Mouse (Mus musculus): Measurements from ENCODE around the gene Vps26b. TPM values are rescaled to one million over a fixed set of nuclear protein-coding genes. Genes with fewer than 3 reads are reported as not detected.

The Vps26b gene
- 10 to 100 TPM; 35.8 to 41.2 TPM for total RNA-seq (2021)
- long read RNA-seq, experiment 1, transcript Vps26b-201 (6 exons, 3,575 nt), result major isoform, 45 of 53 reads
- long read RNA-seq, experiment 1, partial matches to known transcripts, result 3 of 53 reads
- long read RNA-seq, experiment 1, other reads (novel, unspliced or antisense), result 5 of 53 reads
- long read RNA-seq, experiment 2, transcript Vps26b-201 (6 exons, 3,575 nt), result major isoform, 8 of 9 reads
- long read RNA-seq, experiment 2, partial matches to known transcripts, result 0 of 9 reads
- long read RNA-seq, experiment 2, other reads (novel, unspliced or antisense), result 1 of 9 reads

DNA sequence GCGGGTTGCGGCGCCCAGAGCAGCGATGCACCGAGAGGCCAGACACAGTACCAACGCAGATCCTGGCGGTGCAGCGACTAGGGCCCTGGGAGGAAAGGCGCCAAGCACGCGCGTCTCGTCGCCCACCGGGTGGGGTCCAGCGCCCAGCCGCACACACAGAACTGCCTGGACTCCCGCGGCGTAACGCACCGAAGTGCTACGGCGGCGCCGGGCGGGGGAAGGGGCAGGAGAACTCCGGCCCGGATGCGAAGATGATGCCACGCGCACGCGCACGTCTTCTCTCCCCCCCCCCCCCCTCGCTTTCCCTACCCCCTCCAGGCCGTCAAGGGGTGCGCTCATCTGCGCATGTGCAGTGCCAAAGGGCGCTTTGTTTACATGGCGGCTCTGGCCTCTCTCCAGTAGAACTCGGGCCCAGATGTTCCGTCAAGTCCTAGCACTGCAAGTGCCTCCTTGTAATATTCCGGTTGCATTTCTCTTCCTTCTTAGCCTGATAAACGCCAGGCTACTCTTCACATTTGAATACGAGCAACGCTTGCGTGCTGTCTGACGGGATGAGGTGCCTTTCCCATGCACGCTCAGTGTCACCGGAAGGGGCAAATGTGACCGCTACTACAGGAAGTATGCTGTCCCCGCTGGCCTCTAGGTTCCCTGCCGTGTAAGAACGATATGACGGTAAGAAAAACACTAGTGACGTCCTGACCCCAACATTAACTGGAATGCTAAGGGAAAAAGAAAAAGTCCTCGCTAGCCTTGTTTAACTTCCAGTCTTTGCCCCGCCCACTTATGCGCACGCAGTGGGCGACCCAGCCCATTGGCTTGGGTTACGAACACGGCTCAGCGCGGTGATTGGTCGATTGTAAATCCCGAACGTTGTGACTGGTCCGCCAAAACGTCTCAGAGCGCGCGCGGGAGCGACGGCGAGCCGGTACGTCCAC lies at the start of gene Vps26b, which contains the start of gene Ncapd3:
TSS of gene Vps26b (minus strand) at position 238 of the 935 bp plus-strand sequence.
TSS of gene Ncapd3 (plus strand) at position 348 of the 935 bp plus-strand sequence.
- peak; percentile 96 to 97 for DNase-seq

DNA sequence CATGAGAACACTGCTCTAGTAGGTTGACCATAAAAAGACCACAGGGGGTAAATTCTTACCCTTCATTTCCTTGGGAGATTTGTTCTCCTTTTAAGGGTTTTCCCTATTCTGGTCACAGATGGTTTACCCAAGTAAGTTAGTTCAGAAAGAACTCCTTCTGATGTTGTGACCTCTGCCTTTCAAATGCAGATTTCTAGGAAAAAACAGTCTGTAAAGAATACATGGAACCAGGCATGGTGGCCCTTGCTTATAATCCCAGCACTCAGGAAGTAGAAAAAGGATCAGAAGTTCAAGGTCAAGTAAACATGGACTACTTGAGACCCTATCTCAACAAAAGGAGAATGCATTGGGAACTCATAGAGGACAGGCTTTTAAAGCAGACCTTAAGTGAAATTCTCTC lies 45.9 kb upstream of the Vps26b start:
- DNase-seq, result no peak

GRCm38 (mm10) chr9:27074677-27075076 lies 44.8 kb upstream of the Vps26b start:
- DNase-seq, result no peak

DNA sequence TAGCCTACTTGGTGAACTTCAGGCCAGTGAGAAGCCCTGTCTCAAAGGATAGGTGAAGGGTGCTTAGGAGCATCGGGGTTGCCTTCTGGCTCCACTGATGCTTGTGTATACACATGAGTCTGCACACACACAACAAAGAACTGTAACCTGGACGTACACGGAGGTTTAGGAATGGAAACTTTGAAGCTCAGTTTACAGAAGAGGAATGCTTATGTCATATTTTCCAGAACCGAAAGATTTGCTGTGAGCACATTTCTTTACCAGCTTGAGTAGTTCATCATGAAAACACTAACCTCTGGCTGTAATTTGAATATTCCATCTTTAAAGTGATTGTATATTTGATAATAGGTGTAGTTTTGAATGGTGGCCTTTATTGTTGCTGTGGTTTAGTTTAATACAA lies 41.0 kb upstream of the Vps26b start:
- DNase-seq, result no peak

GRCm38 (mm10) chr9:27058341-27058740 lies 28.5 kb upstream of the Vps26b start:
- DNase-seq, result no peak

DNA sequence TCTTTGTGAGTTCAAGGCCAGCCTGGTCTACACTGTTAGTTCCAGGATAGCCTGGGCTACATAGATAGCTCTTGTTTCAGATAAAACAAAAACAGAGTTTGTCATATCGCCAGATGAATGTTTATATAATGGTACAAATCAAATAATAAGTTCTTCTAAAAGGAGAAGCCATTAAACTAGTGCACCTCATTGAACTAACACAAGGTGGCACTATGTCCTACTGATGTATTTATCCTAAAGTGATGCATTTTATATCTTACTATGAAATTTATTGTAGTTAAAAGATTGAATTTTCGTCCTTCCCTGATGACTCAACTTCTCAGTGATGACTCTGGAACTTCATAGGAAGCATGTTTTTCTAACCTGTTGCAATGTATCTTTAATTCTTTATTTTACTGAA lies 19.6 kb upstream of the Vps26b start:
- DNase-seq, result no peak

GRCm38 (mm10) chr9:27043892-27044291 lies 14.0 kb upstream of the Vps26b start:
- no peak for DNase-seq

GRCm38 (mm10) chr9:27030763-27031100 lies 867 bp upstream of the Vps26b start:
- no peak for DNase-seq

DNA sequence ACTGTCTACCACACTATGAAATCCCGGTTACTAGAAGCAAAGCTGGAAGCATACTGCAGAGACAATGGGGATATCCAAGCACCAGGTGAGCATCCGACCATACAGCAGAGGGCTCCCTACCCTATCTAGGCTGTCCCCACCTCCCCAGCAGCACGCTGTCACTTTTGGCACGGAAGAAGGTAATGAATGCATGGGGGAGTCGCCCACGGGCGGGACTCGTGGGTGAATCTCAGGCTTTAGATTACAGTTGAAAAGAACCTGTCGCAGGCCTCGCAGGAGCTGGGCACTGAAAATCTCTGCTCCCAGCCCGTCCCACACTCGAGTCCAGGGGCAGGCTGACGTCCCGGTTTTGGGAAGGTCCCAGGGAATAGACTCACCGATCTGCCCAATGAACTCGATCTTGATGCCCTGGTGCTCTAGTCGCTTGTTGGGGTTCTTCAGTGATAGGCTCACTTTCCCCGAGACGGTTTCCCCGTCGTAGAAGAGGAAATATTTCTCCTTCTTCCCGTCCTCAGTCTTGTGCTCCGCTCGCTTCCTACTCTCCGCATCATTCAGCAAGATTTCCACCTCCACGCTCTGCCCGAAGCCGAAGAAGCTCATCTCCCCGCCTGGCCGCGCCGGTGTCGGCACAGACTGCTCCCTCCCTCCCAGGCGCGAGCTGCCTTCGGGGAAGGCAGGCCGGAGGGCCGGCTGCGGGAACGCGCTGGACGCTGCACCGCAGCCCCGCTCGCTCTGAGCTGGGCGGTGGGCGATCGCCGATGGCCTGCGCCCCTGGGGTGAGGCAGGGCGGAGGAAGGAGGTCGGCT lies 640 bp downstream of the Vps26b start:
- DNase-seq, result peak; percentile 54 to 68

DNA sequence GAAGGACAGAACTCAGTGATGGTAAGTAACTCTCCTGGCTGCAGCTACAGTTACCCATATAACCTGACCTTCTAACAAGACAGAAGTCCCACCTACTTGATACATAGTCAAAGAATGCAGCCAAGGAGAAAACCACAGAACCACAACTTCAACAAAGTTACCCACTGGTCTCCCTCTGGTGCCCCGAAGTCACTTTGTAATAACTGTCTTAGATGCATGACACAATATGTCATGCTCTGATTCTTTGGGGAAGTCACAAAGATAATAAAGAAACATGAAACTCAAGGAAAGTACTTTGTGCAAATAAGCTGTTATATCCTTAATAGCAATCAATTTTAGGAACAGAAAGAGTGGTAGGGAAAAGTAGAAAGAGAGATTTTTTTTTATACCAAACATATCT lies 3.2 kb downstream of the Vps26b start:
- no peak for DNase-seq

- no peak for DNase-seq
These were observed 6.2 kb downstream of the Vps26b start for GRCm38 (mm10) chr9:27023681-27024080.

DNA sequence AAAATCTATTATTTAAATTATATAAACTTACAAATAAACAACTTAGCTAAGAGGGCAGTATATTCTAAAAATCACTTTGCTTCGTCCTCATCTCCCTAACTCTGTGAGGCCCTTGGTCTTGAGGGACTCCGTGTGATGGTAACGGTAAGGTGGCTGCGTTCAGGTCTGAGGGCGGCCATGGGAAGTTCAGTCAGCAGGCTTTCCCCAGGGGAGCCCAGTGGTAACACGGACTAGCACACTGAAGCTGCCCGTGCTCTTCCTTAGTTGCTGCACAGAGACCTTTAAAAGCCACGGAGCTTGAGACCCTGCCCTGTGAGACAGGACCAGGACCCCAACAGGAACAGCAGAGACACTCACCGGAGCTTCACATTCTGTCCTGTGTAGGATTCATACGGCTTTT lies 10.9 kb downstream of the Vps26b start:
- no peak for DNase-seq

DNA sequence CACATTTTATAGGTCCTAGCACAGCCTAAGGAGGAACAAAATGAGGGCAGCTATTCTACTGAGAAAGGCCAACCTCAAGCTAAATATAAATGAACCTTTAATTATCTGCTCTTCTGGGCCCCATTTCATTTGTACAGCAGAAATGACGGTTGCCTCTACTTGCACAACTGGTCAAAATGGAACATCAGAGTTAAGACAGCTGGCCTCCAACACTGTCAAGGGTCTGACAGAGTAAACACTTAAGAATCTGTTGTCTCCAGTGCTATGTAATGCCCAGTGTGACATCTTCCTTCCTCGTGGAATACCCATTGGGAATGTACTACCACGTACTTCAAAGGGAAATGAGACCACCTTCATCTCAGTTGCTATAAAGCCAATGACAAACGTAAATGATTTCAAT lies 18.3 kb downstream of the Vps26b start:
- no peak for DNase-seq

DNA sequence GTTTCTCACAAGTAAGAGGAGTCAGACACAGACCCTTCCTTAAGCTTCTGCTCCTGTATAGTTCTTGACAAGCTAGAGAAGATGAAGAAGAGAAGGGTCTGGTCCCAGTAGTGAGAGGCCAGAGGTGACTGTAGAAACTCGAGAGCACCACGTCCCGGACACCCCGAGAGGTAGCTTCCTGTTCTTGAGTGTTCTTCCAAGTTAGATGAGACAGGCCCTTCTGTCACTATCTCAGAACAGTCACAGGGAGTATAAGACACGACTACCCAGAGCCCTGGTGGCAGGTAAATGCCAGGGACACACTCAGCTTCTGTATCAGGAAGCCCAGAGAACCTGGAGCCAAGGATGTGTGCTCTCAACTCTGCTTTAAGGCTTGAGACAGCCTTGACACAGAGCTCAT lies 20.6 kb downstream of the Vps26b start:
- no peak for DNase-seq

- DNase-seq, result no peak
These were observed 23.0 kb downstream of the Vps26b start for GRCm38 (mm10) chr9:27006866-27007265.

DNA sequence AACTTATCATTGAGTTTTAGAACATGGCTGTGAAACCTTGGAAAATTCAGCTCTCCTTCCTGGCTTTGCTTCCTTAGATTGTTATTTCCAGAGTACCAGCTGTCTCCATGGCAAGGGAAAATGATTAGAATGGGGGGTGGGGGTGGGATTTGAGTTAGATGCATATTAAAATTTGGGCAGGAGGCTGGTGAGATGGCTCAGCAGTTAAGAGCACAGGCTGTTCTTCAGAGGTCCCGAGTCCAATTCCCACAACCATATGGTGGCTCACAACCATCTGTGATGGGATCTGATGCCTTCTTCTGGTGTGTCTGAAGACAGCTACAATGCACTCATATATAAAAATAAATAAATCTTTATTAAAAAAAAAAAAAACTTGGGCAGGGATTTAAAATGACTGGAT lies 23.9 kb downstream of the Vps26b start:
- no peak for DNase-seq

- no peak for DNase-seq
These were observed 24.6 kb downstream of the Vps26b start for GRCm38 (mm10) chr9:27005231-27005630.

- DNase-seq, result peak; percentile 96 to 97
These were observed 30.1 kb downstream of the Vps26b start, which contains the start of the genes Acad8 and Thyn1 for GRCm38 (mm10) chr9:26999461-27000395. Gene Acad8 (minus strand): TSS chr9:26999566. Gene Thyn1 (plus strand): TSS chr9:26999710.

GRCm38 (mm10) chr9:26998669-26999460 lies 31.0 kb downstream of the Vps26b start:
- DNase-seq, result no peak

DNA sequence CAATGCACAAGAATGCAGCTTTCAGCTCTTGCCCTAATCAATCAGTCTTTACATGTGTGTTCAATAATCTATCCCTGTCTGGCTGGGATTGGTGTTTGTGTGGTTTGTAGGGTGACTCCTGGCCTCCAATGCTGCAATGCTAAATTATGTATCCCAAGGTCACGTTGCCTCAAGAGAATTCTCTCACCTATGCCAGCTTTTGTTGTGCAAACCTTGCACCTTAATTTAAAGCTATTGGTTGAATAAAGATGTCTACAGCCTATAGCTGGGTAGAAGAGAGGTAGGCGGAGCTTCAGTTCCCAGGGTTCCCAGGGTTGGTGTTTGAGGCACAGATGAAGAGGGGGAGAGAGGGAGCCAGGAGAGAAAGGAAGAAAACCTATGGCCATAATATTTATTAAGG lies 32.4 kb downstream of the Vps26b start:
- no peak for DNase-seq
